Mouse (Mus musculus): Measurements from ENCODE around the gene Akap7.

DNA sequence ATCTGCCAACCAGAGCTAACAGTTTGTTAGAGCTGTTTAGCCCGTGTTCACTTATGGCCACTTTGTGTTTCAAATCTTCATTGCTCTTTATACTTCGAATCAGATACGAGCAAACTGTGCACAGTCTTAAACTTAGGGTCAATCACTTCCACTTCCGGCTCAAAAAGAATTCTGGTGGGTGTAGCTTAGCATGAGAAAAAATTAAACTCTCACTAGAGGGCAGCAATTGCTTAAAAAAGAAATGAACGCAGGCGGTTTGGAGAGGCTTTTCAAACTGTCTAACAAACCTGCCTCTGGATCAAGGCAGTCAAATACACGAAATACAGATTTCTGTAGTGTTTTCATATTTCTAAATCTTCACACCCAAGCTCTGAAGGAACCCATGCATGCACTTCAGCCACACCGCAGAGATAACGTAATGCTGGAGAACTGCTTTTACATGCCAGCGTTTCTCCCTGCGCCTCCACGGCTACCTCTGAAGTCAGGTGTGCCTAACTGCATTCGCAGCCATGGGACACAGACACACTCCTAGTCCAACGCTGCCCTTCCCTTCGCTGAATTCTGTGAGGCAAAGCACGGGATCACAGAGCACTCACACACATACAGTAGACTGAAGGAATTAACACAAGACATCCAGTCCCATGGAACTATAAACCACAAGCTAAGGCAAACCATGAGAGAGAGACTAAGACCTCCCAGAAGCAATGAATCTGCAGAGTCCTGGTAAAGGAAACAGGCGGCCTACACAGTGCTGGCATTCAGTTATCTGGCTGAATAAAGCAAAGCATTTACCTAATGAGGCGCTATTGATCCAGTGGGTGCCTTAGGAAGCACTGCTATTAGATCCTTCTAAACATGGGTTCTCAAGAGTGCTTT, 39.0 kb downstream of the Akap7 start:
- TF ChIP-seq CTCF (IDR thresholded peaks at IDR 0.05; ENCODE audit: low read depth) (peak; percentile 36), EP300 (IDR thresholded peaks at IDR 0.05; ENCODE audit: low read depth) (no peak)
